Mouse (Mus musculus) ES-Bruce4 (cell line): ENCODE results near the gene Tcta. TPM values are rescaled to one million over a fixed set of nuclear protein-coding genes. Genes with fewer than 3 reads are reported as not detected.
A peak's percentile ranks its signal among the peaks of the same experiment; 100 is the strongest.
"Not testable (repeated sequence)": the region's sequence is repeated elsewhere in the genome, so short reads cannot be mapped to it uniquely, and the experiment has no call there.

Experiments
- H3K27ac ChIP-seq: 2 replicates; pipeline ENCODE4 v1.5.1; 2012; ENCODE audit warnings: low read length, inconsistent platforms; ENCODE audit not compliant: insufficient read depth
- H3K27me3 ChIP-seq: 2 replicates; pipeline ENCODE4 v1.6.1; 2012; ENCODE audit warnings: mild to moderate bottlenecking, low read length, inconsistent platforms; ENCODE audit not compliant: control insufficient read depth, poor library complexity, insufficient read depth, severe bottlenecking
- H3K36me3 ChIP-seq: 2 replicates; pipeline ENCODE4 v1.6.1; 2012; ENCODE audit warnings: inconsistent platforms, mild to moderate bottlenecking, low read length, moderate library complexity; ENCODE audit not compliant: control insufficient read depth, poor library complexity, insufficient read depth, severe bottlenecking
- H3K4me1 ChIP-seq: one replicate; pipeline ENCODE4 v1.8.1; 2011; ENCODE audit warnings: low read length; ENCODE audit not compliant: control insufficient read depth, insufficient read depth
- H3K4me3 ChIP-seq: 2 replicates; pipeline ENCODE4 v1.5.1; 2011; ENCODE audit warnings: low read depth, mild to moderate bottlenecking, low read length
- H3K9ac ChIP-seq: 2 replicates; pipeline ENCODE4 v1.6.1; 2012; ENCODE audit warnings: low read depth, mild to moderate bottlenecking, inconsistent platforms; ENCODE audit not compliant: poor library complexity, severe bottlenecking
- H3K9me3 ChIP-seq: replicated peaks from 2 replicates; pipeline ENCODE4 v1.6.1; 2012; ENCODE audit warnings: mild to moderate bottlenecking, low read length, inconsistent platforms; ENCODE audit not compliant: control insufficient read depth, poor library complexity, insufficient read depth, severe bottlenecking
- CTCF ChIP-seq: IDR thresholded peaks from one replicate; pipeline ENCODE4 v1.8.1; 2011; ENCODE audit warnings: low read depth, low read length
- EP300 ChIP-seq: IDR thresholded peaks from 2 replicates; pipeline ENCODE4 v1.6.1; 2011; ENCODE audit warnings: low read depth, low read length; ENCODE audit not compliant: insufficient read depth
- POLR2A ChIP-seq: IDR thresholded peaks from one replicate; pipeline ENCODE4 v1.8.1; 2011; ENCODE audit warnings: low read length; ENCODE audit not compliant: insufficient read depth
- polyA plus RNA-seq: library from polyadenylated mRNA; stranded (reverse); fragments of >200 nt; gene quantifications from 2 replicates; pipeline ENCODE4 v1.2.4, GENCODE M21; 2011; ENCODE audit warnings: low read depth; ENCODE audit not compliant: missing spikeins, insufficient read depth, insufficient read length

Tcta gene
- polyA plus RNA-seq, 1 experiment = 4.0 TPM

GRCm38 (mm10) chr9:108290773-108291172, 15.2 kb downstream of the Tcta start:
- Histone ChIP-seq H3K27ac (no peak overlapping the region), H3K4me3 (peak overlapping the region; percentile 29), H3K9ac (no peak overlapping the region), H3K27me3 (no peaks in the 10 kb centered on the region), H3K4me1 (peaks cover 2% of the 10 kb centered on the region), H3K36me3 (no peaks in the 10 kb centered on the region), H3K9me3 (no peaks in the 10 kb centered on the region)
- TF ChIP-seq CTCF = no peak
- no peak for TF ChIP-seq POLR2A
- no peak for TF ChIP-seq EP300

GRCm38 (mm10) chr9:108290016-108290750, 15.8 kb downstream of the Tcta start, which contains the start of gene Nicn1:
Gene Nicn1 (plus strand): TSS chr9:108290429.
- peak within 1 kb of the TSS; percentile 64 for H3K9ac ChIP-seq
- H3K9me3 ChIP-seq = no peaks in the 10 kb centered on the region
- no peaks in the 10 kb centered on the region for H3K36me3 ChIP-seq
- no peaks in the 10 kb centered on the region for H3K4me1 ChIP-seq
- H3K27me3 ChIP-seq = no peaks in the 10 kb centered on the region
- TF ChIP-seq CTCF (no peak), EP300 (no peak), POLR2A (no peak)
- H3K4me3 ChIP-seq = peak within 1 kb of the TSS; percentile 95
- 0 out of 2 replicates have a peak within 1 kb of the TSS, but pooled peaks have one; percentile 21 for H3K27ac ChIP-seq

- TF ChIP-seq CTCF (no peak), EP300 (no peak), POLR2A (no peak)
- no peak overlapping the region for H3K27ac ChIP-seq
- H3K9me3 ChIP-seq = no peaks in the 10 kb centered on the region
- no peaks in the 10 kb centered on the region for H3K4me1 ChIP-seq
- peak overlapping the region; percentile 64; the same call in 1 of the 2 replicates for H3K9ac ChIP-seq
- H3K36me3 ChIP-seq = no peaks in the 10 kb centered on the region
- H3K4me3 ChIP-seq = no peak overlapping the region
- H3K27me3 ChIP-seq = no peaks in the 10 kb centered on the region
Observed at GRCm38 (mm10) chr9:108289347-108289746, 16.6 kb downstream of the Tcta start.

GRCm38 (mm10) chr9:108287526-108288238, 18.3 kb downstream of the Tcta start:
- H3K27me3 ChIP-seq, H3K4me1 ChIP-seq, H3K36me3 ChIP-seq: not testable (repeated sequence)

GRCm38 (mm10) chr9:108284410-108284809, 21.6 kb downstream of the Tcta start:
- H3K9me3 ChIP-seq = no peaks in the 10 kb centered on the region
- no peaks in the 10 kb centered on the region for H3K36me3 ChIP-seq
- no peak overlapping the region for H3K4me3 ChIP-seq
- H3K27me3 ChIP-seq = no peaks in the 10 kb centered on the region
- no peaks in the 10 kb centered on the region for H3K4me1 ChIP-seq
- TF ChIP-seq CTCF (peak; percentile 10), EP300 (no peak)
- no peak overlapping the region for H3K27ac ChIP-seq
- no peak overlapping the region for H3K9ac ChIP-seq

More at GRCm38 (mm10) chr9:108287526-108288238, 18.3 kb downstream of the Tcta start:
- not testable (repeated sequence) for H3K27ac ChIP-seq, H3K9me3 ChIP-seq, H3K4me3 ChIP-seq, H3K9ac ChIP-seq
